In genomic region chr17:30188031-30188981, GRCm38 (mm10) we compare ENCODE assay signal across 7 mouse cellular contexts.
DNase-seq lines count a peak whose midpoint lies in the region; ATAC-seq and TF ChIP-seq lines count a peak whose summit lies in the region.

No protein-coding gene starts in this region.

- peaks cover 37% of the 10 kb centered on the region for H3K4me1 ChIP-seq in embryonic facial prominence, embryonic 10.5 days
- peaks cover 37 to 60% of the 10 kb centered on the region in 2 experiments for H3K4me1 ChIP-seq in heart, embryonic 14.5 days (ENCODE audit: control insufficient read depth in 2 of 2, insufficient read depth in 2 of 2, low read length in 2 of 2)
- H3K4me1 ChIP-seq in midbrain, embryonic 13.5 days (replicated peaks): peaks cover 70% of the 10 kb centered on the region

- no peak overlapping the region for H3K4me3 ChIP-seq in left cerebral cortex, adult 2 months
- H3K4me3 ChIP-seq in embryonic facial prominence, embryonic 10.5 days: no peak overlapping the region
- H3K4me3 ChIP-seq in heart, embryonic 14.5 days (ENCODE audit: control insufficient read depth in 1 of 2, insufficient read depth in 1 of 2, low read depth in 1 of 2, low read length in 2 of 2): peak overlapping the region in 1 of 2 experiments; percentile 11; a peak in 1 of 4 replicates
- no peak overlapping the region for H3K4me3 ChIP-seq in midbrain, embryonic 13.5 days (replicated peaks)

- no peaks in the 10 kb centered on the region for H3K9me3 ChIP-seq in embryonic facial prominence, embryonic 10.5 days
- no peaks in the 10 kb centered on the region for H3K9me3 ChIP-seq in heart, embryonic 14.5 days (ENCODE audit: control insufficient read depth, low read length)
- H3K9me3 ChIP-seq in midbrain, embryonic 13.5 days: no peaks in the 10 kb centered on the region

- H3K27me3 ChIP-seq in embryonic facial prominence, embryonic 10.5 days (replicated peaks; ENCODE audit: low read depth, poor library complexity, severe bottlenecking): no peaks in the 10 kb centered on the region
- no peaks in the 10 kb centered on the region for H3K27me3 ChIP-seq in heart, embryonic 14.5 days (ENCODE audit: control insufficient read depth, insufficient read depth, low read length)
- no peaks in the 10 kb centered on the region for H3K27me3 ChIP-seq in midbrain, embryonic 13.5 days

- H3K9ac ChIP-seq in heart, embryonic 14.5 days (ENCODE audit: low read length): peak overlapping the region; percentile 57
- peak overlapping the region; percentile 34 for H3K9ac ChIP-seq in midbrain, embryonic 13.5 days (replicated peaks)

- peak overlapping the region; percentile 59 for H3K4me2 ChIP-seq in heart, embryonic 14.5 days (ENCODE audit: low read length)
- H3K4me2 ChIP-seq in midbrain, embryonic 13.5 days (replicated peaks): peak overlapping the region; percentile 37

- peak; percentile 67; the same call in 1 of the 2 replicates for ATAC-seq in heart, embryonic 14.5 days (ENCODE audit: insufficient number of reproducible peaks, insufficient read depth, low FRiP score, low read depth)
- peak; percentile 79 for ATAC-seq in midbrain, embryonic 13.5 days

- 40% methylated on average over 20 of the region's 20 CpGs for WGBS in embryonic facial prominence, embryonic 10.5 days
- 18% methylated on average over 20 of the region's 20 CpGs for WGBS in heart, embryonic 14.5 days
- 12% methylated on average over 20 of the region's 20 CpGs for WGBS in midbrain, embryonic 13.5 days

- peaks cover 29% of the 10 kb centered on the region for H3K36me3 ChIP-seq in embryonic facial prominence, embryonic 10.5 days (replicated peaks)
- peaks cover 9% of the 10 kb centered on the region for H3K36me3 ChIP-seq in heart, embryonic 14.5 days (ENCODE audit: control insufficient read depth, insufficient read depth, low read length)
- H3K36me3 ChIP-seq in midbrain, embryonic 13.5 days: peaks cover 3% of the 10 kb centered on the region; the same call in 1 of the 2 replicates

- peak; percentile 47 to 49 for DNase-seq in left cerebral cortex, adult 2 months (ENCODE audit: extremely low spot score in 1 of 2, low spot score in 2 of 2)
- no peak for DNase-seq in left cerebral cortex, adult 11 months (ENCODE audit: low spot score)
- peak; percentile 18 for DNase-seq in embryonic facial prominence, embryonic 10.5 days (ENCODE audit: low spot score)
- DNase-seq in yolk sac, embryonic 10.5 days (ENCODE audit: low spot score): no peak
- DNase-seq in ovary, postnatal 36 days (ENCODE audit: low spot score): no peak

- intact Hi-C loops in left cerebral cortex, adult 2 months (cut with DNase I): loop anchor here (5.0 kb wide), 2 partner anchors 66 to 301 kb away; no protein-coding TSS in a partner anchor

- TF ChIP-seq CTCF in left cerebral cortex, adult 2 months (IDR thresholded peaks at IDR 0.05): no peak

- peak overlapping the region; percentile 69 for H3K27ac ChIP-seq in left cerebral cortex, adult 2 months
- H3K27ac ChIP-seq in embryonic facial prominence, embryonic 10.5 days (replicated peaks): peak overlapping the region; percentile 61
- H3K27ac ChIP-seq in heart, embryonic 14.5 days (replicated peaks in 1 of 2; ENCODE audit: control insufficient read depth in 1 of 2, insufficient read depth in 1 of 2, low read depth in 2 of 2, low read length in 2 of 2): peak overlapping the region; percentile 85 to 93
- peak overlapping the region; percentile 92 for H3K27ac ChIP-seq in midbrain, embryonic 13.5 days

Comparison
In these comparisons a context has a peak if more than half of its experiments do, and no peak if none do; other contexts are left out.
1. DNase-seq: peak in left cerebral cortex, adult 2 months (2 of 2) and embryonic facial prominence, embryonic 10.5 days (single experiment); none in left cerebral cortex, adult 11 months (single experiment), yolk sac, embryonic 10.5 days (single experiment) and ovary, postnatal 36 days (single experiment).
2. Peak in every context shown above with its lines, with median percentiles within 50 percentile points of each other: H3K27ac ChIP-seq.